Mouse (Mus musculus): Measurements from ENCODE around the gene Ldb2. TPM values are rescaled to one million over a fixed set of nuclear protein-coding genes. Genes with fewer than 3 reads are reported as not detected.
A peak's percentile ranks its signal among the peaks of the same experiment; 100 is the strongest.

Gene Ldb2
- total RNA-seq, 2 experiments from 2014 or later, result 20.1 to 28.4 TPM

- no peak for DNase-seq
Observed at GRCm38 (mm10) chr5:44643079-44643478, 156.4 kb downstream of the Ldb2 start.

GRCm38 (mm10) chr5:44641060-44641459, 158.4 kb downstream of the Ldb2 start:
- no peak for DNase-seq

- peak; percentile 28 for DNase-seq
Observed at GRCm38 (mm10) chr5:44635546-44635945, 163.9 kb downstream of the Ldb2 start.

- no peak for DNase-seq
Observed at GRCm38 (mm10) chr5:44629034-44629625, 170.3 kb downstream of the Ldb2 start.

GRCm38 (mm10) chr5:44627487-44627886, 172.0 kb downstream of the Ldb2 start:
- DNase-seq, result no peak

- DNase-seq, result no peak
Observed at GRCm38 (mm10) chr5:44626885-44627284, 172.6 kb downstream of the Ldb2 start.

GRCm38 (mm10) chr5:44626114-44626513, 173.4 kb downstream of the Ldb2 start:
- DNase-seq, result peak; percentile 74

- no peak for DNase-seq
Observed at GRCm38 (mm10) chr5:44615677-44616076, 183.8 kb downstream of the Ldb2 start.

- DNase-seq, result no peak
Observed at GRCm38 (mm10) chr5:44608901-44609300, 190.6 kb downstream of the Ldb2 start.

GRCm38 (mm10) chr5:44601340-44601739, 198.1 kb downstream of the Ldb2 start:
- DNase-seq, result no peak

GRCm38 (mm10) chr5:44593522-44594218, 205.8 kb downstream of the Ldb2 start:
- DNase-seq, result peak; percentile 36

GRCm38 (mm10) chr5:44590750-44591149, 208.7 kb downstream of the Ldb2 start:
- no peak for DNase-seq

GRCm38 (mm10) chr5:44589318-44589717, 210.2 kb downstream of the Ldb2 start:
- no peak for DNase-seq

- DNase-seq, result no peak
Observed at GRCm38 (mm10) chr5:44586571-44586970, 212.9 kb downstream of the Ldb2 start.

- no peak for DNase-seq
Observed at GRCm38 (mm10) chr5:44579899-44580459, 219.5 kb downstream of the Ldb2 start.

- no peak for DNase-seq
Observed at GRCm38 (mm10) chr5:44576682-44577349, 222.7 kb downstream of the Ldb2 start.

- DNase-seq, result no peak
Observed at GRCm38 (mm10) chr5:44574681-44575080, 224.8 kb downstream of the Ldb2 start.

- DNase-seq, result peak; percentile 11
Observed at GRCm38 (mm10) chr5:44553765-44554352, 245.6 kb downstream of the Ldb2 start.

- no peak for DNase-seq
Observed at GRCm38 (mm10) chr5:44553155-44553554, 246.3 kb downstream of the Ldb2 start.

- DNase-seq, result no peak
Observed at GRCm38 (mm10) chr5:44552121-44552520, 247.4 kb downstream of the Ldb2 start.

- no peak for DNase-seq
Observed at GRCm38 (mm10) chr5:44548468-44548867, 251.0 kb downstream of the Ldb2 start.

- no peak for DNase-seq
Observed at GRCm38 (mm10) chr5:44543472-44544132, 255.9 kb downstream of the Ldb2 start.

Data from heart, postnatal 4 days (tissue).